Mouse (Mus musculus) ES-Bruce4 (cell line): ENCODE measurements around the gene Gm15737.

Experiments
- CTCF ChIP-seq: IDR thresholded peaks from one replicate; pipeline ENCODE4 v1.8.1; 2011; ENCODE audit warnings: low read depth, low read length
- POLR2A ChIP-seq: IDR thresholded peaks from one replicate; pipeline ENCODE4 v1.8.1; 2011; ENCODE audit warnings: low read length; ENCODE audit not compliant: insufficient read depth

DNA sequence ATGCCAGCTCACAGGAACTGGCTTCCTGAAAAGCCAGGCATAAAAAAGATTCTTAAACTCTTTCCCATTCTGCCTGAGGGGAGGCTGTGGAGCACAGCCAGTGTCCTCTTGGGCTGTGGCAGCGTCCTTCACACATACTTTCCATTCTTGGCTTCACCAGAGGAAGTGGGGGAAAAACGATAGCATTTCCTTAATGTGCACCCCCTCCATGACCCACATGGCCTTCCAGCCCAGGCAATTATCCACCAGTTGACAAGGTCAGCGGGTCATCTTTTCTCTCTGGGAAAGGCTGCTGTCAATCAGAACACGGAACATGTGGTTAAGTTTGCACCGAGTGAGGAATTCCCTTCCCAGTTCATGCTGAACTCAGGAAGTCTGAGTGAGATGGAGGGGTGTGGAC lies 36.8 kb downstream of the Gm15737 start:
- TF ChIP-seq CTCF (no peak), POLR2A (no peak)
